ENCODE assay signal across 8 mouse cellular contexts in the genomic region with DNA sequence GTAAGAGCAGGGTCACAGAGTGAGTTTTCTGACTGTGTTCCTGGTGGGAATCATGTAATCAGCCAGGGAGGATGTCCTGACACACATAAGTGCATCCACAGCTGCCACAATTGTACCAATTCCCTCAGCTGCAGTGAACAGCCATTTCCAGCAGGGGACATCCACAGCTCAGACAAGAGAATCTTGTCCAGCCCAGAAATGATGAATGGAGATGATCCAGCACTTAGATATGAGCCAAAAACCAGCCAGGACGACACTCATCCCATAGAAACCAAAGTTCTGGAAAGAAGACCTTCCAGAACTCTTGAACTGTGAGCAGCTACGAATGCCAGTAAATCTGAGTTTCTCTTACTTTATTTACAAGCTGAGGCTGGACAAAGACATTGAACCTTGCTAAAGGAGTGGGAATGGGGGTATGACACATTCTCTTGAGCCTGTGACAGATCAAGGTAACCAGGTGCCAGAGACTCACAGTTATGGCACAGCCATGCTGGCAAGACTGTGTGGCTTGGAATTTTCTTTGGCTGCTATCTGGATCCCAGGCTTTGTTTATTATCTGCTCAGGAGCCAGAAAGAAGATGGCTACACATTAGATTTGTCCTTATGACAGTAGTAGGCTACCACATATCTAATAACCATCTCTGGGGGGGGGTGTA.
A peak's percentile ranks its signal among the peaks of the same experiment; 100 is the strongest.
DNase-seq lines count a peak whose midpoint lies in the region; ATAC-seq and TF ChIP-seq lines count a peak whose summit lies in the region.

No protein-coding gene starts in this region.

- H3K4me1 ChIP-seq in forebrain, embryonic 14.5 days (ENCODE audit: control insufficient read depth, insufficient read depth, low read length), result no peaks in the 10 kb centered on the region
- no peaks in the 10 kb centered on the region for H3K4me1 ChIP-seq in kidney, embryonic 16.5 days (ENCODE audit: insufficient read depth, low read length)
- H3K4me1 ChIP-seq in limb, embryonic 14.5 days (ENCODE audit: control insufficient read depth, insufficient read depth, low read length), result no peaks in the 10 kb centered on the region

- DNase-seq in heart, adult 11 months, result peak; percentile 56
- no peak for DNase-seq in heart, adult 9 months (ENCODE audit: low spot score in 2 of 2)
- peak; percentile 86 for DNase-seq in brain, embryonic 14.5 days (ENCODE audit: low read depth)
- peak; percentile 76 for DNase-seq in forebrain, embryonic 14.5 days (ENCODE audit: low spot score)
- DNase-seq in limb, embryonic 14.5 days (ENCODE audit: low spot score), result peak; percentile 37
- DNase-seq in retina, embryonic 14.5 days (ENCODE audit: low spot score), result peak; percentile 77
- DNase-seq in natural killer cell, adult 2 months (ENCODE audit: low spot score in 2 of 2), result no peak

- H3K4me3 ChIP-seq in forebrain, embryonic 14.5 days (ENCODE audit: low read depth, low read length), result no peak overlapping the region
- no peak overlapping the region for H3K4me3 ChIP-seq in kidney, embryonic 16.5 days (ENCODE audit: low read length)
- H3K4me3 ChIP-seq in limb, embryonic 14.5 days (replicated peaks; ENCODE audit: low read length), result no peak overlapping the region

- H3K27me3 ChIP-seq in forebrain, embryonic 14.5 days (replicated peaks; ENCODE audit: control insufficient read depth, insufficient read depth, low read length), result no peaks in the 10 kb centered on the region
- no peaks in the 10 kb centered on the region for H3K27me3 ChIP-seq in kidney, embryonic 16.5 days (ENCODE audit: insufficient read depth, low read length)
- H3K27me3 ChIP-seq in limb, embryonic 14.5 days (ENCODE audit: control insufficient read depth, insufficient read depth, low read length), result no peaks in the 10 kb centered on the region

- H3K9ac ChIP-seq in forebrain, embryonic 14.5 days (ENCODE audit: low read length), result no peak overlapping the region
- no peak overlapping the region for H3K9ac ChIP-seq in kidney, embryonic 16.5 days (replicated peaks; ENCODE audit: low read length)
- no peak overlapping the region for H3K9ac ChIP-seq in limb, embryonic 14.5 days (ENCODE audit: low read depth, low read length, severe bottlenecking)

- H3K9me3 ChIP-seq in forebrain, embryonic 14.5 days (replicated peaks; ENCODE audit: control insufficient read depth, low read length), result no peaks in the 10 kb centered on the region
- no peaks in the 10 kb centered on the region for H3K9me3 ChIP-seq in kidney, embryonic 16.5 days (ENCODE audit: low read length)
- H3K9me3 ChIP-seq in limb, embryonic 14.5 days (ENCODE audit: control insufficient read depth, low read length), result no peaks in the 10 kb centered on the region

- ATAC-seq in forebrain, embryonic 14.5 days, result peak; percentile 83; the same call in 1 of the 2 replicates
- peak; percentile 63; the same call in 1 of the 2 replicates for ATAC-seq in kidney, embryonic 16.5 days (ENCODE audit: low FRiP score, low TSS enrichment)
- ATAC-seq in limb, embryonic 14.5 days (ENCODE audit: low FRiP score, low read depth), result no peak; the same call in 1 of the 2 replicates

- peak; percentile 89 for TF ChIP-seq CTCF in brain, embryonic 14.5 days (IDR thresholded peaks at IDR 0.05; ENCODE audit: borderline replicate concordance, extremely low read depth, insufficient read depth, insufficient read length)

- TF ChIP-seq POLR2A in brain, embryonic 14.5 days (IDR thresholded peaks at IDR 0.05; ENCODE audit: borderline replicate concordance, extremely low read depth, insufficient read depth, insufficient read length, poor library complexity, severe bottlenecking), result no peak
- TF ChIP-seq POLR2A in limb, embryonic 14.5 days (IDR thresholded peaks at IDR 0.05; ENCODE audit: borderline replicate concordance, extremely low read depth, insufficient read depth, insufficient read length), result no peak

- no peaks in the 10 kb centered on the region for H3K36me3 ChIP-seq in forebrain, embryonic 14.5 days (ENCODE audit: control insufficient read depth, insufficient read depth, low read length)
- no peaks in the 10 kb centered on the region for H3K36me3 ChIP-seq in kidney, embryonic 16.5 days (ENCODE audit: insufficient read depth, low read length)
- H3K36me3 ChIP-seq in limb, embryonic 14.5 days (ENCODE audit: control insufficient read depth, insufficient read depth, low read length), result no peaks in the 10 kb centered on the region

- no peak overlapping the region for H3K4me2 ChIP-seq in forebrain, embryonic 14.5 days (ENCODE audit: low read length)
- no peak overlapping the region for H3K4me2 ChIP-seq in kidney, embryonic 16.5 days (replicated peaks; ENCODE audit: low read depth, low read length)
- H3K4me2 ChIP-seq in limb, embryonic 14.5 days (replicated peaks; ENCODE audit: low read depth, low read length, severe bottlenecking), result no peak overlapping the region

- 48% methylated on average over 2 of the region's 2 CpGs for WGBS in forebrain, embryonic 14.5 days
- WGBS in kidney, embryonic 16.5 days, result 30% methylated on average over 2 of the region's 2 CpGs
- WGBS in limb, embryonic 14.5 days, result 38% methylated on average over 2 of the region's 2 CpGs

- H3K27ac ChIP-seq in forebrain, embryonic 14.5 days (ENCODE audit: low read depth, low read length), result peak overlapping the region; percentile 11; the same call in 1 of the 2 replicates
- no peak overlapping the region for H3K27ac ChIP-seq in kidney, embryonic 16.5 days (ENCODE audit: low read length)
- H3K27ac ChIP-seq in limb, embryonic 14.5 days (replicated peaks; ENCODE audit: low read depth, low read length), result no peak overlapping the region

Comparison
In these comparisons a context has a peak if more than half of its experiments do, and no peak if none do; other contexts are left out.
1. DNase-seq: peak in heart, adult 11 months (single experiment), brain, embryonic 14.5 days (single experiment), forebrain, embryonic 14.5 days (single experiment), limb, embryonic 14.5 days (single experiment) and retina, embryonic 14.5 days (single experiment); none in heart, adult 9 months (0 of 2) and natural killer cell, adult 2 months (0 of 2).